ENCODE assay signal across 17 mouse cellular contexts in the genomic region with DNA sequence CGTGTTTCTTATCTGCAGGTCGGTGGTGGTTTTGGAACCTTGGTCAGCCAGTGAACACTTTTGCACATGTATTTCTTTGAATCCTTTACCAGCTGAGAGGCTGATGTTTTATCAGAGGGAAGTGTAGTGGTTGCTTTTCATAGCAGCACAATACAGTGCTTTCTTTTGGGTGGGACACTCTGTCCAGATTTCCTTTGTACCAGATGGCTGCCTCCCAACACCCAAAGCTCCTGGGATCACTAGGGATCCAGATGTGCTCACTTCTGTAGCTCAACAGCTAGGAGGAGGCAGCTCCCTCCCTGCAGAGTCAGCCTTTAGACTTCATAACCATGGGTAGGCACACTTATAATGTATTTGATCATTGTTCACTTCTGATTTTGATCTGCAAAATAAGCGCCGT.
DNase-seq lines count a peak whose midpoint lies in the region; ATAC-seq and TF ChIP-seq lines count a peak whose summit lies in the region.
"Had no signal": no experiment of that assay in that cellular context is flagged by ENCODE, and none has a peak within 500 bp of the region (broad histone marks: within the 10 kb centered on the region; RNA-seq: fewer than 3 reads in every experiment).

No protein-coding gene starts in this region.

- no peak overlapping the region for H3K9ac ChIP-seq in hindbrain, embryonic 16.5 days (ENCODE audit: low read depth, low read length)
- no peak overlapping the region for H3K9ac ChIP-seq in hindbrain, embryonic 12.5 days
- H3K9ac ChIP-seq in limb, embryonic 14.5 days (ENCODE audit: low read depth, low read length, severe bottlenecking): no peak overlapping the region
- H3K9ac ChIP-seq: embryonic facial prominence, embryonic 12.5 days; kidney, embryonic 15.5 days; midbrain, embryonic 12.5 days had no signal

- ATAC-seq in hindbrain, embryonic 16.5 days: 0 out of 2 replicates have a peak, but pooled peaks have one; percentile 34
- no peak for ATAC-seq in hindbrain, embryonic 12.5 days (ENCODE audit: low FRiP score)
- no peak for ATAC-seq in limb, embryonic 14.5 days (ENCODE audit: low FRiP score, low read depth)
- no peak for ATAC-seq in frontal cortex, adult (ENCODE audit: low TSS enrichment)

- 82% methylated on average over 4 of the region's 4 CpGs for WGBS in hindbrain, embryonic 16.5 days
- WGBS in hindbrain, embryonic 12.5 days: 89% methylated on average over 4 of the region's 4 CpGs
- WGBS in limb, embryonic 14.5 days: 73% methylated on average over 4 of the region's 4 CpGs

- H3K4me2 ChIP-seq in hindbrain, embryonic 16.5 days (ENCODE audit: low read length): no peak overlapping the region
- H3K4me2 ChIP-seq in hindbrain, embryonic 12.5 days (replicated peaks): no peak overlapping the region
- H3K4me2 ChIP-seq in limb, embryonic 14.5 days (replicated peaks; ENCODE audit: low read depth, low read length, severe bottlenecking): no peak overlapping the region
- H3K4me2 ChIP-seq: embryonic facial prominence, embryonic 12.5 days; kidney, embryonic 15.5 days; midbrain, embryonic 12.5 days had no signal

- peak; percentile 64 to 76 for DNase-seq in gastrocnemius, postnatal 36 days
- DNase-seq in limb, embryonic 14.5 days (ENCODE audit: low spot score): peak; percentile 56
- DNase-seq in frontal cortex, postnatal 10 days (ENCODE audit: low spot score in 2 of 2): no peak
- DNase-seq in cerebellum, adult 9-11 months: no peak
- DNase-seq: adrenal gland, postnatal 25 days; cerebellum, postnatal 14 days; lung, adult 2 months; lung, postnatal 4 days; right cerebral cortex, postnatal 14 days; thymus, adult 18-20 months had no signal

- H3K36me3 ChIP-seq in hindbrain, embryonic 16.5 days (ENCODE audit: control insufficient read depth, insufficient read depth, low read length): no peaks in the 10 kb centered on the region
- H3K36me3 ChIP-seq in hindbrain, embryonic 12.5 days: no peaks in the 10 kb centered on the region
- no peaks in the 10 kb centered on the region for H3K36me3 ChIP-seq in limb, embryonic 14.5 days (ENCODE audit: control insufficient read depth, insufficient read depth, low read length)
- H3K36me3 ChIP-seq: embryonic facial prominence, embryonic 12.5 days; kidney, embryonic 15.5 days; midbrain, embryonic 12.5 days had no signal

- no peak overlapping the region for H3K27ac ChIP-seq in hindbrain, embryonic 16.5 days (ENCODE audit: low read depth, low read length)
- H3K27ac ChIP-seq in hindbrain, embryonic 12.5 days: no peak overlapping the region
- H3K27ac ChIP-seq in brown adipose tissue, adult 24 weeks (replicated peaks; ENCODE audit: low read depth, low read length): peak overlapping the region; percentile 37; the same call in 1 of the 2 replicates
- H3K27ac ChIP-seq in limb, embryonic 14.5 days (replicated peaks; ENCODE audit: low read depth, low read length): no peak overlapping the region
- H3K27ac ChIP-seq: embryonic facial prominence, embryonic 12.5 days; kidney, embryonic 15.5 days; midbrain, embryonic 12.5 days had no signal

- no peaks in the 10 kb centered on the region for H3K9me3 ChIP-seq in hindbrain, embryonic 16.5 days (ENCODE audit: control insufficient read depth, low read length)
- no peaks in the 10 kb centered on the region for H3K9me3 ChIP-seq in hindbrain, embryonic 12.5 days (replicated peaks)
- H3K9me3 ChIP-seq in limb, embryonic 14.5 days (ENCODE audit: control insufficient read depth, low read length): no peaks in the 10 kb centered on the region
- H3K9me3 ChIP-seq: embryonic facial prominence, embryonic 12.5 days; kidney, embryonic 15.5 days; midbrain, embryonic 12.5 days had no signal

- no peak overlapping the region for H3K4me3 ChIP-seq in hindbrain, embryonic 16.5 days (ENCODE audit: low read length)
- H3K4me3 ChIP-seq in hindbrain, embryonic 12.5 days: no peak overlapping the region
- H3K4me3 ChIP-seq in brown adipose tissue, adult 24 weeks (ENCODE audit: insufficient read depth, low read depth, low read length): no peak overlapping the region
- no peak overlapping the region for H3K4me3 ChIP-seq in limb, embryonic 14.5 days (replicated peaks; ENCODE audit: low read length)
- H3K4me3 ChIP-seq: embryonic facial prominence, embryonic 12.5 days; kidney, embryonic 15.5 days; midbrain, embryonic 12.5 days had no signal

- no peaks in the 10 kb centered on the region for H3K27me3 ChIP-seq in hindbrain, embryonic 16.5 days (replicated peaks; ENCODE audit: control insufficient read depth, insufficient read depth, low read length)
- H3K27me3 ChIP-seq in hindbrain, embryonic 12.5 days: no peaks in the 10 kb centered on the region
- H3K27me3 ChIP-seq in limb, embryonic 14.5 days (ENCODE audit: control insufficient read depth, insufficient read depth, low read length): no peaks in the 10 kb centered on the region
- H3K27me3 ChIP-seq: embryonic facial prominence, embryonic 12.5 days; kidney, embryonic 15.5 days; midbrain, embryonic 12.5 days had no signal

- H3K4me1 ChIP-seq in hindbrain, embryonic 16.5 days (ENCODE audit: control insufficient read depth, insufficient read depth, low read depth, low read length): no peaks in the 10 kb centered on the region
- no peaks in the 10 kb centered on the region for H3K4me1 ChIP-seq in hindbrain, embryonic 12.5 days
- H3K4me1 ChIP-seq in brown adipose tissue, adult 24 weeks (ENCODE audit: control insufficient read depth, insufficient read depth, insufficient read length, low read length): no peaks in the 10 kb centered on the region; the same call in 1 of the 2 replicates
- peaks cover 6% of the 10 kb centered on the region for H3K4me1 ChIP-seq in limb, embryonic 14.5 days (ENCODE audit: control insufficient read depth, insufficient read depth, low read length)
- H3K4me1 ChIP-seq: embryonic facial prominence, embryonic 12.5 days; kidney, embryonic 15.5 days; midbrain, embryonic 12.5 days had no signal

- intact Hi-C loops in gastrocnemius, postnatal 36 days (cut with DNase I): no loop called here

- TF ChIP-seq POLR2A in limb, embryonic 14.5 days (IDR thresholded peaks at IDR 0.05; ENCODE audit: borderline replicate concordance, extremely low read depth, insufficient read depth, insufficient read length): no peak

Comparison
In these comparisons a context has a peak if more than half of its experiments do, and no peak if none do; other contexts are left out.
1. DNase-seq: peak in gastrocnemius, postnatal 36 days (2 of 2) and limb, embryonic 14.5 days (single experiment); none in frontal cortex, postnatal 10 days (0 of 2) and cerebellum, adult 9-11 months (single experiment).